Mouse (Mus musculus): Measurements from ENCODE around the gene Rps6kc1. TPM values are rescaled to one million over a fixed set of nuclear protein-coding genes. Genes with fewer than 3 reads are reported as not detected.
A peak's percentile ranks its signal among the peaks of the same experiment; 100 is the strongest.

Rps6kc1 gene
- total RNA-seq, 4 experiments from 2014 or later = 112 to 133 (median 128) TPM

GRCm38 (mm10) chr1:190901082-190901481, 10.5 kb downstream of the Rps6kc1 start:
- DNase-seq (ENCODE audit: low spot score in 2 of 2) = no peak

DNA sequence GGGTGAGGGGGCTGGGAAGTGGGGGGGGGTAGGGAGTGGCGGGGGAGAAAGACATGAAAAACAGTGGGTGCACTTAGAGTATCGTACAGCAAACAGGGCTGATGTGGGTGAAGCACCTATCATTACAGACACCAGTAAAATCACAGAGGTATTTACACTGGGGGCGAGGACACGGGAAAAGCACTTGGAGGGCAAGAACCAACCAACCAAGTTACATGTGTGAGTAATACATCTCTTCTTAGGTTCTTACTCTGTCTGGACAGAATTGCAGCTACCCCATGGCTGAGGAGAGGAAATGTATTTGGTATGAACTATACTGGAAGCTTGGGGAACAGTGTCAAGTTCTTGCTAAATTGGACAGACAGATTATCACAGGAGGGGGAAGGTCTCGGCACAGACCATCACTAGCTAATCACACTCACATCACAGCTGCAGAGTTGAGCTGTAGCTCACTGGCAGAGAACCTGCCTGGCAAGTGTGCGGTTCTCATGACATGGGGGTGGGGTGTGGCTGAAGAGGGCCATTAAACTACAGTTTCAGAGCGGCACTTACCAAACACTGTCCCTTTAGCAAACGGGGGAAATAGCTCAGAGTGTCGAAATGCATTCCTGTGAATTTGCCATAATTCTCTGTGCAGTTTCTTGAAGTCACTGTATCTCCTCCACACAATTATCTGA, 12.5 kb downstream of the Rps6kc1 start:
- no peak for DNase-seq (ENCODE audit: low spot score in 2 of 2)

GRCm38 (mm10) chr1:190898186-190898585, 13.4 kb downstream of the Rps6kc1 start:
- no peak for DNase-seq (ENCODE audit: low spot score in 2 of 2)

DNA sequence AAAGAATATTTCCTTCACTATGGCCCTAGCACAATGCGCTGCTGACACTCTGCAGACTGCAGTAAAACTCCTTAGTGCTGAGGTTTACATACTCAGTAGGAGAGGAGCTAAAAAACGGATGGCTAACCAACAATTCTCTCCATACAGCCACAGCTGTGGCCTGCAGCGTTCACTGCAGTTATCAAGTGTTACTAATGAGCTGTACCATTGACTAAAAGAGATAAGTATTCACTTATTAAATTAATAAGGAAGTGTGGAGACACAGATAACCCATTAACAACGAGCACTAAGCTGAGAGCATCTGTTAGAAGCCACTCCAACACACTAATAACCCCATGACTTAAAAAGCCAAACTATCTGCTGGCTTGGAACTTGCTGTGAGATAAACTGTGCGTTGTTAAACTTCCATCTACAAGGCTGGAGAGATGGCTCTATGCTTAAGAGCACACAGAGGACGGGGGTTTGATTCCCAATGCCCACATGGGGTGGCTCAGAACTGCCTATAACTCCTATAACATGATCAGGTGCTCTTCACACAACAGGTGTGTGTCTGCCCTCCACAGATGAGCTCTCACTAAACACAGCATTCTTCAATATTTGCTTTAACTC, 17.9 kb downstream of the Rps6kc1 start:
- no peak for DNase-seq (ENCODE audit: low spot score in 2 of 2)

DNA sequence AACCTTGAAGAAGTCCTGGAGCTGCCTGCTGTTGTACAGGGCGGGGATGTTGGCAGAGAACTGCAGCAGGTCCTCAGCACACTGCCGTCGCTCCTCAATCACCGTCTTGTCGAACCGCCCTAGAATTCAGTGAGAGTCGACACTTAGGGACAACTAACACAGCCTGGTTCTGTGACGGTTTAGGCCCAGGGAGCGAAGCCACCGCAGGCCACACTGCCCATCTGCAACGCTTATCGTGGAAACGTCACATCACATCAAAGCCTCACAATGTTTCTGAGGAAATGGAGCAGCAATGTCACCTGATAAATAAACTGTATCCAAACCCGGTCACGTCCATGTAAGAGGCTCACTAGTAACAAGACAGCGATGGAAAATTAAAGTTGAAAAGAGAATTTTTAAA, 22.9 kb downstream of the Rps6kc1 start:
- DNase-seq (ENCODE audit: low spot score in 2 of 2) = no peak

DNA sequence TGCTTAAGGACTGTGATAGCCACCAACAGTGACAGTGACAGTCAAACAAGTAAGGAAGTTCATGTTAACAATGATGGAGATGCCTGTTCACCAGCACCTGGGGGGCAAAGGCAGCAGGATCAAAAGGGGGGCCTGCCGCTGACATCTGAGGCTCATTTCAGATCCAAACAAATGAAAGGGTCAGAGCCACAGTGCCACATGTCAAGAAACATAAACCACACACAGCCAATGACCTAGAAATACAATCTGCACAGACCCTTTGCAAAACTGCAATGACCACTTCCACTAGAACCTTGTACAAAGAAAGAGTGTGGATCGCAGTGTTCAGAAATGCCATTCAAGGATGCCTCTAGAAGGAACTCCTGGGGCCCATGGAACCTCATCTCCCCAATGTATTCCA, 23.5 kb downstream of the Rps6kc1 start:
- no peak for DNase-seq (ENCODE audit: low spot score in 2 of 2)

DNA sequence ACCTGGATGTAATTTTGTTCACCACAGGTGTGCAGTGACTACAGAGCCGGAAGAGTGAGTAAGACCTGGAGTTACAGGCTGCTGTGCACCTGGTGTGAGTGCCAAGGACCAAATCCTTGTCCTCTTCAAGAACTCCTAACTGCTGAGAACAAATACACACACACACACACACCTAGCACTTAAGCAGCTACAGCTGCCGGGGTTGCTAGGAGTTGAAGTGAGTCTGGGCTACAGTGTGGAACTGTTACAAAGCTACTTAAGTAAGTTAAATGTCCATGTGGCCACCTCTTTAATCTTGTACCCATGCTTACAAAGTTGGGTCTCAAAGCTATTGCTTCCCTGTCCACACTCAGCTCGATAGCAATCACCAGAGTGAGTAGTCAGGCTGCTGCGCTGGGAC, 25.6 kb downstream of the Rps6kc1 start:
- DNase-seq (ENCODE audit: low spot score in 2 of 2) = no peak

DNA sequence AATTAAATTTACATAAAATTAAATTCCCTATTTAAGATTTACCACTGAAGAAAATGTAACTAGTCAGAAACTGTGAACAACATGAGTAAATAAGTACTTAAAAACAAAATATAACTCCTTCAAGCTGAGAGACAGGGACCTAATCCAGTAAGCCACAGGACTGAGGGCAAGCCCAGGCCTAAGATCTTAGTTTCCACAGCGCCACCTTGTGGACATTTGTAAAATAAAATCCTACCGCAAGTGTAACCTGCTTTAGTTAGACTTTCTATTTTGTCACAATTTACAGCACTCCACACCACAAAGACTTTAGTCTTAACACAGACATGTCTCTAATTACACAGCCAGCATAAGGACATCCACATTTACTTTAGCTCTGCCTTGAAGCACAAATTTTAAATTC, 30.1 kb downstream of the Rps6kc1 start:
- no peak for DNase-seq (ENCODE audit: low spot score in 2 of 2)

DNA sequence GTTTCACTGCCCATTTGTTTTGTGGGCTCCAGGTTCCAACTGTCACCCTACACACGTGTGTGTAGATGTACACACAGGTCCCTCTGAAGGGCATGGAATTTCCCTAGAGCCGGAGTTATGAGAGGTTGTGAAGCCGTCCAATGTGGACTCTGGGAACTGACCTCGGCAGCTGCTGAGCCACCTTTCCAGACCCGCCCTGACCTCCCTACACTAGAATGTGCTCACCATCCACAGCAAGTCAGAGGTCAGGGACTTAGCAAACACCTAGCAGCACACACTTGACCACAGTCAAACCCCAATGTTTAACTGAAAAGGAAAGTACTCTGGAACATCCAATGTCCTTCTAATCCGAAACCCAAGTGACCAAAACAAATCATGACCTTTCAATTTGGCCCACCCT, 30.9 kb downstream of the Rps6kc1 start:
- DNase-seq (ENCODE audit: low spot score in 2 of 2) = no peak

DNA sequence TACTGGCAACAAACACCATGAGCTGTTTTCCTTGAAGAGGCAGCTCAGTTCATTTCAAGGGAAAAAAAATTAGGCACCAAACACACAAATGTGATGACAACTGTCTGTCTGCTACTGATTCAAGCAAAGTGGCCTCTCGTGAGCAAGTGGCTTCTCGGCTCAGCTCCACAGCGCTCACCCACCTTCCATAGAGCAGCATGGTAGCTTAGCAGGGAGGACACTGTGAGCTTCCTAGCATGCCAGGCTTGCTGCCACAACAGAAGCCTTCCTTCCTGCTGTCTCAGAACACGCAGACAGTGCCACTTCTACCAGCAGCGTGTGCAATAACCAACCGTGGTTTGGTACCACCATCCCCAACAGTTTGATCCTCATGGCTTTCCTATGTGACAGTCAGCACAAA, 35.8 kb downstream of the Rps6kc1 start:
- no peak for DNase-seq (ENCODE audit: low spot score in 2 of 2)

DNA sequence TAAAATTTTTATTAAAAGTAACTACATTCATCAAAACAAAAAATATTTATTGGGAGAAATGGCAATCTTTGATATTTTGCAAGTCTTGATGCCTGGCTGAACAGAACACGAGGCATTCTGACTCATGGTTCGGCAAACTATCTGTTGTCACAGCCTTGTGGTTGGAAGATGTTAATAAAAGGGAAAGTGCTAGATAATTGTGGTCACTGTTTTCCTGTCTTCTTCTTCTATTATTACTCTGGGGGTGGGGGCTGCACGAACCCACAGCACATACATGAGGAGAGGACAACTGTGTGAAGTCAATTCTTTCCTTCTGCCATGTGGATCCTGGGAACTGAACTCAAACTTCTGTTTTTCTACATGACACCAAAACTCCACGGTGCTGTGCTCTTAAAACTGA, 36.5 kb downstream of the Rps6kc1 start:
- no peak for DNase-seq (ENCODE audit: low spot score in 2 of 2)

- DNase-seq (ENCODE audit: low spot score in 2 of 2) = no peak
Measured at GRCm38 (mm10) chr1:190871068-190871467, 40.5 kb downstream of the Rps6kc1 start.

- no peak for DNase-seq (ENCODE audit: low spot score in 2 of 2)
Measured at GRCm38 (mm10) chr1:190869996-190870395, 41.6 kb downstream of the Rps6kc1 start.

- DNase-seq (ENCODE audit: low spot score in 2 of 2) = no peak
Measured at GRCm38 (mm10) chr1:190868790-190869189, 42.8 kb downstream of the Rps6kc1 start.

- no peak for DNase-seq (ENCODE audit: low spot score in 2 of 2)
Measured at GRCm38 (mm10) chr1:190861626-190862025, 49.9 kb downstream of the Rps6kc1 start.

- DNase-seq (ENCODE audit: low spot score in 2 of 2) = no peak
Measured at GRCm38 (mm10) chr1:190854465-190854864, 57.1 kb downstream of the Rps6kc1 start.

DNA sequence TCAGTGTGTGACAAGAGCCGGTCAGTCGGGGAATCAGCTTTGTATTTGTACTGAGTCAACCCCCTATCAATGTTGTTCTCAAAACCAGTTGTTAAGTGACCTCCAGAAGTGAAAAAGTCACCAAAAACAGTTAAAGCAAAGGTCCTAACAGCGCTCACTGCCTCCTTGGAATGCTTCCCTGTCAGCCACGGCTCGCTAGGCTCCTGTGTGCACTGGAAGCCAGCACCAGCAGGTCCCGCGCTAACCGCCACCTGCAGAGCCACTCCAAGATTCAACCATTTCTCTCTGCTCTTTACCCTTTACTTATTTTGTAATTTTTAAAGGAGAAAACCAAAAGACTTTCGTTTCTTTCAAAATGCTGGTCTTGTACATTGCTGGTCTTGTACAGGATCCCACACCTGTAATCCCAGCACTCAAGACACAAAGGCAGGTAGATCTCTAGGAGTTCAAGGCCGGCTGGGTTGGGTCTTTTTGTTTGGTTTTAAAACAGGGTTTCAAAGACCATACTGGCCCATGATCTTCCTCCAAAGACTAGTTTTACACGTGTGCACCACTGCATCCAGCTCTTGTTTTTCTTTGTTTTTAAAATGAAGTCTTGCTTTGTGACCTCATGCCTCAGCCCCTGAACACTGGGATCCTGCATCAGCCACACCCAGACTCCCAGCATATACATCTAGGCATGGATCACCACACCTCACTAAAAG, 62.3 kb downstream of the Rps6kc1 start:
- DNase-seq (ENCODE audit: low spot score in 2 of 2) = no peak

GRCm38 (mm10) chr1:190848676-190849075, 62.9 kb downstream of the Rps6kc1 start:
- DNase-seq (ENCODE audit: low spot score in 2 of 2) = no peak

GRCm38 (mm10) chr1:190846956-190847355, 64.6 kb downstream of the Rps6kc1 start:
- no peak for DNase-seq (ENCODE audit: low spot score in 2 of 2)

DNA sequence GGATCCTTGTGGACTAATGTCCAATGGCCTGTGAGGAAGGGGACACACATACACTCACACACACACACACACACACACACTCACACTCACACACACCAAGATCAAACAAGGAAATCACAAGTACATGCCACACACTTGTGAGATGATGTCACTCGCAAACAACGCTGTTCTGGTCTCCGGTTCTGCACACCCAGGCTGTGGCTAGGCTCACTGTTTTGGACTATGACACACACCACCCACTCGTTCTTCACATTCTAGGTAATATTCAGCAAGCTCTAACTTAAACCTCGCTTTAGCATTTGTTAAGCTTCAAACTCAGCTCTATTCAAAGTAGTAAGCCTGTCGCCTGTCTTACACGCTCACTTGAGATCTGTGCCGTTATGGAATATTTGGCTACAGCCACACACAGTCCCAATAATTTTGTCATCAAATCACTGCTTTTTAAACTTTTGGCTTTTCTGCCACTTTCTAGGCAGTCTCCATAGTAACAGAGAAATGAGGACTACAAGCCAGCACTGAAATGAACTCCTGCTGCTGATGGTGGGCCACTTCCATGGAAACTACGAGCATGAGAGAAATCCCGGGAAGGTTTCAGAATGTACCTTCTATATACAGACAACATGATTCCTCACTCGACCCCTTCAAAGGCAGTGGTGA, 65.4 kb downstream of the Rps6kc1 start:
- DNase-seq (ENCODE audit: low spot score in 2 of 2) = peak in 1 of 2 experiments; percentile 37

GRCm38 (mm10) chr1:190845419-190845818, 66.2 kb downstream of the Rps6kc1 start:
- no peak for DNase-seq (ENCODE audit: low spot score in 2 of 2)

DNA sequence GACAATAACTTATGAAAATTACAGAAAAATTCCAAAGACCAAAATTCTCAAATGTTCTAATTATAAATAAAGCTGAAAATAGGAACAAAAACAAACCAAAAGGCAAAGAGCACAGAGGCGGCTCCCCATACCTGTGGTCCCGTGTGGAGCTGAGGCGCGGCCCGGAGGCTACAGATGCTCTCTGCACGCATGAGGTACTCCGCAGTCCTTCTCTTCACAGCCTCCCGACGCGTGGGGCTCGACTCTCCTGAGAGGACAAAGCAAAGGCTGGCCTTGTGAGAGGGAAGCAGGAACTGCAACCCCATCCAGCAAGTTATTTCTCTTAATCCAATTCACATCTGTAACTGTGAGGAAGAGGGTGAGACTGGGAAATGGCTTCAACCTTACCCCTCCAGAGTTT, 67.2 kb downstream of the Rps6kc1 start:
- DNase-seq (ENCODE audit: low spot score in 2 of 2) = no peak
